Mouse (Mus musculus): ENCODE data around the gene Gpr85.

DNA sequence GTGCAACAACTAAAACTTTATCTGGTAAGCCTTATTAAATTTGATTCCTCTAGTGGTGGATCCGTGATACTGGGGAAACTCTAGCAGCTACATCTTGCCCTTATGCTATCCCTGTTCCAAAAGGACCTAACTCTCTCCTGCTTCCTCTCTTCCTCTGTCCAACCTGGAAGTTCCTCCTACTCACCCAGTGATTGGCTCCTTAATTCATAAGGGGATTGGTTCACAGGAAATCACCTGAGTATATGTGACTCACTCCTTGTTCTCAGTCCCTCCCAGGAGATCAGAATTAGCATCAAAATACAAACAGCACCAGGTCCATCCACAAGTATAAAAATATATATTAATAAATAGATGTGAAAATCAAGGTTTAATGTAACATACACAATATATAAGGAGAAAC lies 20.9 kb upstream of the Gpr85 start:
- TF ChIP-seq CTCF (IDR thresholded peaks at IDR 0.05; ENCODE audit: control insufficient read depth, insufficient read depth, insufficient replicate concordance, low read depth, low read length), result no peak
- TF ChIP-seq POLR2A (IDR thresholded peaks at IDR 0.05; ENCODE audit: control insufficient read depth, low read depth, low read length), result no peak

Data from testis, adult 2 months (tissue).